Mouse (Mus musculus) liver, embryonic 14.5 days (tissue): ENCODE data around the gene Slc1a1.

Experiments used
- CTCF ChIP-seq: IDR thresholded peaks from 2 replicates; pipeline ENCODE4 v1.5.1; 2016; ENCODE audit warnings: antibody characterized with exemption, low read depth, control low read depth
- EP300 ChIP-seq: IDR thresholded peaks from 2 replicates; pipeline ENCODE4 v1.6.1; 2016; ENCODE audit warnings: antibody characterized with exemption, low read depth

- no peak for TF ChIP-seq CTCF
- TF ChIP-seq EP300 = no peak
Measured at GRCm38 (mm10) chr19:28836651-28837410, 2.0 kb downstream of the Slc1a1 start.
